Mouse (Mus musculus) brown adipose tissue, adult 24 weeks (tissue): ENCODE results near the gene Dhrs7. TPM values are rescaled to one million over a fixed set of nuclear protein-coding genes. Genes with fewer than 3 reads are reported as not detected.

ENCODE experiments used
- H3K27ac ChIP-seq: fragments of 200-500 bp; replicated peaks from 2 replicates; pipeline ENCODE4 v1.5.1; 2012; ENCODE audit warnings: low read depth, mild to moderate bottlenecking, low read length
- H3K4me1 ChIP-seq: fragments of 200-500 bp; 2 replicates; pipeline ENCODE4 v1.6.1; 2012; ENCODE audit warnings: low read length, mixed read lengths; ENCODE audit not compliant: control insufficient read depth, insufficient read depth, insufficient read length
- H3K4me3 ChIP-seq: fragments of 200-500 bp; 2 replicates; pipeline ENCODE4 v1.5.1; 2012; ENCODE audit warnings: low read depth, mild to moderate bottlenecking, low read length, moderate library complexity; ENCODE audit not compliant: insufficient read depth
- polyA plus RNA-seq: library from polyadenylated mRNA; stranded (reverse); fragments of >200 nt; gene quantifications from 2 replicates; pipeline ENCODE4 v1.2.4, GENCODE M21; 2012; ENCODE audit not compliant: missing spikeins, insufficient read depth, insufficient read length

Dhrs7 gene
- polyA plus RNA-seq, 1 experiment: 377 TPM

DNA sequence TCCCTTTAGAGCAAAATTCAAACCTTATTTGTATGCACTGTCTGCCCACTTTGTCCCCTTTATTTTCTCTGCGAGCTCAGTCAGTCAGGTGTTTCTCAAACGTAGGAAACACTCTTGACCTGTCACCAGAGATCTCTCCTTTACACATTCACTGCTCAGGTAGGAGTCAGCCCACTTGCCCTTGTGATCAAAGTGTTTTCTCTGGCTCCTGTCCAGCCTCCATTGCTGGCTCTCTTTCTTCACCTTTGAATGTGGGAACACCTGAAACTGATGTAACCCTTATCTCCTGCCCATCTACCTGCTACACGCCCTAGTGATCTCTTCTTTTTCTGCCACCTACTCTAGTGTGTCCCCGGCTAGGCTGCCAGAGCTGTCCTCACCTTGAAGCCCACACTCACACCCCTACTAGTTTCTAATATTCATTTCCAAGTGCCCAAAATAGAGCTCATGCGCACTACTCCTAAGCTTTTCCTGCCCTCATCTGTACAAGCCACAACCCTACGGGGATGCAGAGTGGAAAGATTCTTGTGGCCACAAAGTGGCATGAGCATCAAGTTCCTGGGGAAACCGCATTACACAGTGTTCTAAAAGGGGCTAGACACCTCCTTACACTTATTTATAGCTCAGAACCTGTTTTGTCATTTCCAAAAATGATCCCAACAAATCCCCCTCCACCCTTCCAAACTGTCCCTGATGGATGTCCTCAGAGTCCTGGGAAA lies 9.5 kb upstream of the Dhrs7 start:
- no peak overlapping the region for H3K27ac ChIP-seq

GRCm38 (mm10) chr12:72671516-72672135 lies 6.9 kb upstream of the Dhrs7 start:
- peaks cover 3% of the 10 kb centered on the region; the same call in 1 of the 2 replicates for H3K4me1 ChIP-seq
- H3K27ac ChIP-seq: no peak overlapping the region
- H3K4me3 ChIP-seq: no peak overlapping the region

More for the DNA sequence above, 9.5 kb upstream of the Dhrs7 start:
- no peak overlapping the region for H3K4me3 ChIP-seq
- no peaks in the 10 kb centered on the region for H3K4me1 ChIP-seq

GRCm38 (mm10) chr12:72670921-72671320 lies 6.2 kb upstream of the Dhrs7 start:
- Histone ChIP-seq H3K4me3 (no peak overlapping the region), H3K27ac (no peak overlapping the region), H3K4me1 (peaks cover 8% of the 10 kb centered on the region; the same call in 1 of the 2 replicates)

- H3K27ac ChIP-seq: no peak overlapping the region
- H3K4me3 ChIP-seq: no peak overlapping the region
- peaks cover 12% of the 10 kb centered on the region for H3K4me1 ChIP-seq
Observed at GRCm38 (mm10) chr12:72667868-72668469, 3.3 kb upstream of the Dhrs7 start.

- peak overlapping the region; percentile 11; the same call in 1 of the 2 replicates for H3K27ac ChIP-seq
- H3K4me1 ChIP-seq: peaks cover 12% of the 10 kb centered on the region
- no peak overlapping the region for H3K4me3 ChIP-seq
Observed at GRCm38 (mm10) chr12:72666015-72666414, 1.3 kb upstream of the Dhrs7 start.

DNA sequence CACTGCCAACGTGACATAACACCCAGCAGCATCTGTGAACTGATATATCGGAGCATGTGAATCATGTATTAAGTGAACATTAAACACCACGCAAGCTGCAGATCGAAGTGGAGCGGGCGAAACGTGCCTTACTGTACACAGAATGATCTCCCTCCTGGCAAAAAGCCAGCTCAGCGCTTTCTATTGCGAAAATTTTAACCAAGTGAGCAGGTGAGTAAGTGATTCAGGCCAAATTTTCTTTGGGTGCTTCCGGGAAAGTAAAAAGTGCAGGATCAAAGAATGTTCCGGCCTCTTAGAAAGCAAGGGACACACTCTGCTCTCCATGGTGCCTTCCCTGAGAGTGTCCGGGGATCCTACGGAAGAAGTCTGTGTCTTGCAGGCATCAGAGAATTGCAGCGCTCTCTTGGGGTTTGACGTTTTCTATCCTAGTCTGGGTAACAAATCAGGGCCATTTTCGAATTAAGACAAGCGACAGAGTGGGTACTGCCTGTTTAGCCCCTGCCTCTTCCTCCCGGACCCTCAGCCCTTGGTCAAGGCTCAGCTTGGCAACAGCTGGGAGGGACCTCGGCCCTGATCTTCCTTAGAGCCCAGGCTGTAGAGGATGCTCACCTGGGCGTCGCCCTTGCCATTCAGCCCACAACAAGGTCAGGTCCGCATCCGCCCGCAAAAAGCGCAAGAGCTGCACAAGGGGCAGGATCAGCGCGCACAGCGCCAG lies 532 bp downstream of the Dhrs7 start:
- Histone ChIP-seq H3K27ac (peak overlapping the region; percentile 77), H3K4me3 (peak overlapping the region; percentile 78), H3K4me1 (peaks cover 12% of the 10 kb centered on the region)

- H3K27ac ChIP-seq: no peak overlapping the region
- no peak overlapping the region for H3K4me3 ChIP-seq
- no peaks in the 10 kb centered on the region for H3K4me1 ChIP-seq
Observed at GRCm38 (mm10) chr12:72655775-72656174, 8.9 kb downstream of the Dhrs7 start.

GRCm38 (mm10) chr12:72654698-72655097 lies 10.0 kb downstream of the Dhrs7 start:
- H3K4me1 ChIP-seq: no peaks in the 10 kb centered on the region
- H3K27ac ChIP-seq: no peak overlapping the region
- H3K4me3 ChIP-seq: no peak overlapping the region

GRCm38 (mm10) chr12:72649611-72650330 lies 14.9 kb downstream of the Dhrs7 start, which contains the start of gene Gm4756:
Gene Gm4756, minus strand, starts transcription at chr12:72649661.
- Histone ChIP-seq H3K4me1 (no peaks in the 10 kb centered on the region), H3K27ac (no peak within 1 kb of the TSS), H3K4me3 (no peak within 1 kb of the TSS)

DNA sequence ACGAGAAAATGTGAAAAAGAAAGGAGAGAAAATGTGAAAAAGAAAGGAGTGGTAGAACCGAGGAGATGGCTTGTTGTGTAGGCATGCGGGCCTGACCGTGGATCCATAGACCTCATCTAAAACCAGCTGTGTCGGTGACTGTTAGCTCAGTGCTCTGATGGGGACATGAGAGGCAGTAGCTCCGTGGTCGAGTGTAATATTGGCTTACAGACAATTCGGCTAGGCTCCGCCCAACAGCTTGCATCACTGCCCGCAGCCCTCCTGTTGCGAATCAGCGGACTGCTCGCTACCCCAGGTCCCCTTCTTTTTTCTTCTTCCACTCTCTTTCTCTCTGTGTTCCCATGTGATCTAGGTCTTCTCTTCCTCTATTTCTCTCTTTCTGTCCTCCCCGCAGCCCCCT lies 15.8 kb downstream of the Dhrs7 start:
- Histone ChIP-seq H3K4me3 (no peak overlapping the region), H3K4me1 (no peaks in the 10 kb centered on the region), H3K27ac (no peak overlapping the region)

DNA sequence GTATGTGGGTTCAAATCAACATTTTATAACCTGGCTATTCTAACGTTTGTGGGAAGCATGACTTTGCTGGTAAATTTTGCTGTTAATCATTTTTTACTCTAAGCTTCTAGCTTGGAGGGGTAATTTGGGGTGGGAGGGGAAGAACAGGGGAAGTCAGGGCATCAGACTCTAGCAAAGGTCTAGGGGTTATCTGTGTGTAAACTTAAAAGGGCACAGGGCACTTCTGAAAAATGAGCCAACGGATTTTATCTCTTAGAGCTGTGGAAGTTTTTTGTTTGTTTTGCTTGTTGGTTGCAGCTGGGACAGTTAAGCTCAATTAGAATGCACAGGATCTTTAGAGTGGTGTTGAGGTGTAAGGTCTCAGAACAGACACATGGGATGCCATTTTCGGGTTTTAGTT lies 26.7 kb downstream of the Dhrs7 start:
- H3K27ac ChIP-seq: no peak overlapping the region
- no peak overlapping the region for H3K4me3 ChIP-seq

GRCm38 (mm10) chr12:72628751-72629150 lies 36.0 kb downstream of the Dhrs7 start:
- no peaks in the 10 kb centered on the region for H3K4me1 ChIP-seq
- no peak overlapping the region for H3K27ac ChIP-seq
- no peak overlapping the region for H3K4me3 ChIP-seq

More for the DNA sequence above, 26.7 kb downstream of the Dhrs7 start:
- H3K4me1 ChIP-seq: no peaks in the 10 kb centered on the region

DNA sequence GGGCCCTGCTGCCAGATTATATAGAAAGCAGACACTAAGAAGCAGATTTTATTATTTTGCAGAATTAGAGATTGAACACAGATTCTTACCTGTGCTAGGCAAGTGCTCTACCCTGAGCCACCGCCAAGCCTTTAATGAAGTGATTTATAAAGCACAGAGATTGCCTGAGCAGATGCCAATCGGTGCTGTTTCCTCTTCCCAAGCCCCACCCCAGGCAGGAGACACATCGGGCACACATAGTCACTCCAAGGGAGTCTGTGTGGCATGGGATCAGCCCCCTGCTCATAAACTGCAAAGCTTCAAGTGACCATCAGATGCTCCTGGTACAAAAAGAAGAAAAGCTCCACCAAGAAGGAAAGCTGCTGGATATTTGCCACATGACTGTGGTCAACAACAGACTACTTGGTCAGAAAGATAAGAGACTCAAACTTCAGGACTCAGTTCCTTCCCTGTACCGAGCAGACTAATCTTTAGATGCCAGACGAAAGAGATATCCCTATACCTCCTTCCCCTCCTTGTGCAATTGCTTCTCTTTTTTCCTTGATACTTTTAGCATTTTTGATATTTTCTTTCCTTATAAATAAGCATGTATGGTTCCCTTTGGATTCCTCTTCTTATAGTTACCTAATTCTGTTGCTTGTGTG lies 41.7 kb downstream of the Dhrs7 start:
- Histone ChIP-seq H3K4me1 (no peaks in the 10 kb centered on the region), H3K27ac (no peak overlapping the region), H3K4me3 (no peak overlapping the region)

DNA sequence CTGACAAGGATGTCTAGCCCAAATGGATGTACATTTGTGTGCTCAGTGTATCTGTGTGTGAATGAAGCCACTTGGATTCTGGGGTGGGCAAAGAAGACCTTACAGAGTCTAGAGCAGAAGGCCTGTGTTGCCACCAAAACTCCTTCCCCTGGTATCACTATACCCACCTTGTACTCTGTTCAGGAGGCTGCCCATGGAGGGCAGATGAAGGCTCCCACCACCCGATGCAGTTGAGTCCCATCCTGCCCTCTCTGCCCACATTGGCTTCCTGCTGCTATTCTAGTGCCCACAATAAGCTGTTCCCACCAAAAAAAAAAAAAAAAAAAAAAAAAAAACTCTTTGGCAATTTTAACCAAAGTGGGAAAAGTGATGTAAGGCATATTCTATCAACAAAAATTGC lies 43.3 kb downstream of the Dhrs7 start:
- no peaks in the 10 kb centered on the region for H3K4me1 ChIP-seq
- H3K4me3 ChIP-seq: no peak overlapping the region
- no peak overlapping the region for H3K27ac ChIP-seq
